Mouse (Mus musculus) ES-E14 (cell line): ENCODE measurements at regions not wholly inside any gene's neighbourhood (a gene's known extent, or its start where the extent isn't known, plus 50 kb on each side); places are given as distances from the start of the nearest gene placed in this dataset.

Experiments used
- CHD2 ChIP-seq: IDR thresholded peaks from 2 replicates; pipeline ENCODE4 v1.6.1; 2014; ENCODE audit warnings: mild to moderate bottlenecking, low read depth, low read length, inconsistent platforms
- ZNF384 ChIP-seq: IDR thresholded peaks from 2 replicates; pipeline ENCODE4 v1.6.1; 2012; ENCODE audit warnings: low read depth, low read length, inconsistent platforms

- TF ChIP-seq ZNF384 (no peak), CHD2 (no peak)
Observed at GRCm38 (mm10) chr6:116960641-116961040, 207.7 kb upstream of the Cxcl12 start.
